In the genomic region with DNA sequence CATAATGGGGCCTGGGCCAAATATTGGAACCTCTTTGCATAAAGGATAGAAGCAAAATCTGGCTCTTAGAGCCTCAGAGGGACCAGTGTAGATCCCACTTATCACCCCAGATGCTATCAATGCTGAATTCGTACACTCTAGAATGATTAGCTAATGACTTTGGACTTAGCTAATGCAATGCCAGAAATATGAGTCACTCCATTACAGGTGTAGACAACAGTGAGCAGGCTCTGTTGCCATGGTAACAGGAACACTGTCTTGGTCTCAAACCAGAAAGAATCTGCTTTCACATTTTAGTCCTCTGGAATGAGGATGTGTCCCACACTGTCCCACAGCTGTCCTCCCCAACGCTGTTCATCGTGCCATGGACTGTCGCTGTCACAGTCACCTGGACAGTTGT, we compare ENCODE assay signal across 12 mouse cellular contexts.
DNase-seq lines count a peak whose midpoint lies in the region; ATAC-seq and TF ChIP-seq lines count a peak whose summit lies in the region.
"Had no signal": no experiment of that assay in that cellular context is flagged by ENCODE, and none has a peak within 500 bp of the region (broad histone marks: within the 10 kb centered on the region; RNA-seq: fewer than 3 reads in every experiment).

No protein-coding gene starts in this region.

- no peak overlapping the region for H3K9ac ChIP-seq in heart, embryonic 13.5 days
- no peak overlapping the region for H3K9ac ChIP-seq in heart, embryonic 12.5 days
- H3K9ac ChIP-seq in lung, postnatal 0 days (replicated peaks; ENCODE audit: low read depth), result no peak overlapping the region
- H3K9ac ChIP-seq in intestine, postnatal 0 days (ENCODE audit: low read depth, low read length), result no peak overlapping the region
- H3K9ac ChIP-seq: embryonic facial prominence, embryonic 15.5 days; liver, embryonic 15.5 days had no signal

- ATAC-seq in heart, embryonic 13.5 days (ENCODE audit: extremely low read depth, insufficient number of reproducible peaks, low FRiP score, low TSS enrichment), result no peak
- no peak for ATAC-seq in heart, embryonic 12.5 days (ENCODE audit: insufficient number of reproducible peaks, low FRiP score)
- ATAC-seq in lung, postnatal 0 days, result peak; percentile 25
- peak; percentile 75 for ATAC-seq in intestine, postnatal 0 days

- no peak for TF ChIP-seq CTCF in lung, postnatal 0 days (IDR thresholded peaks at IDR 0.05)
- TF ChIP-seq CTCF in intestine, postnatal 0 days (IDR thresholded peaks at IDR 0.05; ENCODE audit: low read depth), result no peak

- WGBS in heart, embryonic 13.5 days, result 52% methylated on average over 4 of the region's 4 CpGs
- WGBS in heart, embryonic 12.5 days, result 66% methylated on average over 4 of the region's 4 CpGs
- WGBS in lung, postnatal 0 days, result 56% methylated on average over 4 of the region's 4 CpGs
- WGBS in intestine, postnatal 0 days, result 71% methylated on average over 4 of the region's 4 CpGs

- H3K4me3 ChIP-seq in heart, embryonic 13.5 days, result no peak overlapping the region
- no peak overlapping the region for H3K4me3 ChIP-seq in heart, embryonic 12.5 days
- no peak overlapping the region for H3K4me3 ChIP-seq in lung, postnatal 0 days (ENCODE audit: low read depth, low read length)
- no peak overlapping the region for H3K4me3 ChIP-seq in intestine, postnatal 0 days (ENCODE audit: low read depth, low read length)
- H3K4me3 ChIP-seq: embryonic facial prominence, embryonic 15.5 days; liver, embryonic 15.5 days; megakaryocyte, embryonic 14.5 days had no signal

- 0 out of 2 replicates have a peak overlapping the region, but pooled peaks have one; percentile 40 for H3K27ac ChIP-seq in heart, embryonic 13.5 days (replicated peaks)
- H3K27ac ChIP-seq in heart, embryonic 12.5 days (ENCODE audit: poor library complexity, severe bottlenecking), result no peak overlapping the region
- H3K27ac ChIP-seq in lung, postnatal 0 days (ENCODE audit: low read length), result no peak overlapping the region
- H3K27ac ChIP-seq in intestine, postnatal 0 days (ENCODE audit: low read depth, low read length), result no peak overlapping the region
- H3K27ac ChIP-seq: liver, embryonic 15.5 days had no signal

- TF ChIP-seq EP300 in lung, postnatal 0 days (IDR thresholded peaks at IDR 0.05), result no peak

- no peak overlapping the region for H3K4me2 ChIP-seq in heart, embryonic 13.5 days
- H3K4me2 ChIP-seq in heart, embryonic 12.5 days, result no peak overlapping the region
- no peak overlapping the region for H3K4me2 ChIP-seq in lung, postnatal 0 days (replicated peaks; ENCODE audit: low read depth, low read length)
- H3K4me2 ChIP-seq in intestine, postnatal 0 days (replicated peaks; ENCODE audit: low read depth), result no peak overlapping the region
- H3K4me2 ChIP-seq: embryonic facial prominence, embryonic 15.5 days; liver, embryonic 15.5 days had no signal

- H3K9me3 ChIP-seq in heart, embryonic 13.5 days, result no peaks in the 10 kb centered on the region
- no peaks in the 10 kb centered on the region for H3K9me3 ChIP-seq in heart, embryonic 12.5 days (replicated peaks)
- no peaks in the 10 kb centered on the region for H3K9me3 ChIP-seq in lung, postnatal 0 days (ENCODE audit: low read length)
- no peaks in the 10 kb centered on the region for H3K9me3 ChIP-seq in intestine, postnatal 0 days (ENCODE audit: control insufficient read depth)
- H3K9me3 ChIP-seq: embryonic facial prominence, embryonic 15.5 days; liver, embryonic 15.5 days; megakaryocyte, embryonic 14.5 days had no signal

- H3K4me1 ChIP-seq in heart, embryonic 13.5 days, result peaks cover 45% of the 10 kb centered on the region
- H3K4me1 ChIP-seq in heart, embryonic 12.5 days (replicated peaks), result peaks cover 43% of the 10 kb centered on the region
- H3K4me1 ChIP-seq in lung, postnatal 0 days (ENCODE audit: insufficient read depth, low read depth, low read length), result peaks cover 10% of the 10 kb centered on the region; the same call in 1 of the 2 replicates
- 0 out of 2 replicates have a peak, but pooled peaks cover 5% of the 10 kb centered on the region for H3K4me1 ChIP-seq in intestine, postnatal 0 days (replicated peaks; ENCODE audit: control insufficient read depth, insufficient read depth, low read length)

- peak; percentile 60 for DNase-seq in lung, postnatal 0 days (ENCODE audit: low spot score)
- no peak for DNase-seq in lung, postnatal 10 days
- peak; percentile 87 for DNase-seq in brain, adult 2 months (ENCODE audit: low read depth, low spot score)
- no peak for DNase-seq in urinary bladder, postnatal 25 days (ENCODE audit: low spot score)
- no peak for DNase-seq in thymus, postnatal 36 days
- DNase-seq: thymus, postnatal 14 days had no signal

- H3K36me3 ChIP-seq in heart, embryonic 13.5 days, result no peaks in the 10 kb centered on the region
- no peaks in the 10 kb centered on the region for H3K36me3 ChIP-seq in heart, embryonic 12.5 days
- no peaks in the 10 kb centered on the region for H3K36me3 ChIP-seq in lung, postnatal 0 days (ENCODE audit: insufficient read depth, low read length)
- no peaks in the 10 kb centered on the region for H3K36me3 ChIP-seq in intestine, postnatal 0 days (ENCODE audit: control insufficient read depth, insufficient read depth)
- H3K36me3 ChIP-seq: embryonic facial prominence, embryonic 15.5 days; liver, embryonic 15.5 days had no signal

- no peaks in the 10 kb centered on the region for H3K27me3 ChIP-seq in heart, embryonic 13.5 days (replicated peaks)
- no peaks in the 10 kb centered on the region for H3K27me3 ChIP-seq in heart, embryonic 12.5 days (replicated peaks)
- H3K27me3 ChIP-seq in lung, postnatal 0 days (replicated peaks; ENCODE audit: insufficient read depth, low read length), result no peaks in the 10 kb centered on the region
- no peaks in the 10 kb centered on the region for H3K27me3 ChIP-seq in intestine, postnatal 0 days (replicated peaks; ENCODE audit: control insufficient read depth, insufficient read depth, low read length)
- H3K27me3 ChIP-seq: embryonic facial prominence, embryonic 15.5 days; liver, embryonic 15.5 days had no signal

Comparison
In these comparisons a context has a peak if more than half of its experiments do, and no peak if none do; other contexts are left out.
1. DNase-seq: peak in lung, postnatal 0 days (single experiment) and brain, adult 2 months (single experiment); none in lung, postnatal 10 days (single experiment), urinary bladder, postnatal 25 days (single experiment) and thymus, postnatal 36 days (0 of 2).
2. ATAC-seq: peak in lung, postnatal 0 days (single experiment) and intestine, postnatal 0 days (single experiment); none in heart, embryonic 13.5 days (single experiment) and heart, embryonic 12.5 days (single experiment).